Mouse (Mus musculus): ENCODE measurements around the gene Catsperg1.
"Not testable (repeated sequence)": the region's sequence is repeated elsewhere in the genome, so short reads cannot be mapped to it uniquely, and the experiment has no call there.

DNA sequence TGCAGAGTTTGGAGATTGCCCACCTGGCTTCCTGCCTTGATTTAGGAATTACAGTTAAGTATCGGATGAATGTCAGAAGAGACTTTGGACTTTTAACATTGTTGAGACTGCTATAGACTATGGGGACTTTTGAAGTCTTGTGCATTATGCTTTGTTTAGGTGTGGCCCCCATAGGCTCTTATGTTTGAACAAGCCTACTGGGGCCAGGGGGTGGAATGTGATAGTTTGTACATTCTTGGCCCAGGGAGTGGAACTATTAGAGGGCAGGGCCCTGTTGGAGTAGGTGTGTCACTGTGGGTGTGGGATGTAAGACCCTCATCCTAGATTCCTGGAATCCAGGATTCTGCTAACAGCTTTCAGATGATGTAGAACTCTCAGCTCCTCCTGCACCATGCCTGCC is 19.6 kb downstream of the Catsperg1 start:
- TF ChIP-seq POLR2A (IDR thresholded peaks at IDR 0.05; ENCODE audit: low read depth, low read length); CTCF (IDR thresholded peaks at IDR 0.05; ENCODE audit: borderline replicate concordance, insufficient read depth, low read length): not testable (repeated sequence)

All from embryonic fibroblast, embryonic 13.5 days (primary cell).